Mouse (Mus musculus) forebrain, embryonic 15.5 days (tissue): ENCODE measurements around the gene Polr3h. TPM values are rescaled to one million over a fixed set of nuclear protein-coding genes. Genes with fewer than 3 reads are reported as not detected.

Experiments
- ATAC-seq: fragments of 200-750 bp; cut with Nextera tagmentation; replicated peaks from 2 replicates; pipeline ENCODE4 v1.8.0; 2017; ENCODE audit warnings: mild to moderate bottlenecking, moderate TSS enrichment, moderate library complexity
- H3K27ac ChIP-seq: fragments of 300-500 bp; sonication (generic); replicated peaks from 2 replicates; pipeline ENCODE4 v1.5.1; 2015; ENCODE audit warnings: mild to moderate bottlenecking, inconsistent platforms
- H3K27me3 ChIP-seq: fragments of 300-500 bp; sonication (generic); 2 replicates; pipeline ENCODE4 v1.6.1; 2015; ENCODE audit warnings: inconsistent platforms
- H3K36me3 ChIP-seq: fragments of 300-500 bp; sonication (generic); 2 replicates; pipeline ENCODE4 v1.6.1; 2015; ENCODE audit warnings: mild to moderate bottlenecking, inconsistent platforms
- H3K4me1 ChIP-seq: fragments of 300-500 bp; sonication (generic); 2 replicates; pipeline ENCODE4 v1.6.1; 2015; ENCODE audit warnings: inconsistent platforms
- H3K4me2 ChIP-seq: fragments of 300-500 bp; sonication (generic); replicated peaks from 2 replicates; pipeline ENCODE4 v1.6.1; 2015; ENCODE audit warnings: mild to moderate bottlenecking, inconsistent platforms
- H3K4me3 ChIP-seq: fragments of 300-500 bp; sonication (generic); 2 replicates; pipeline ENCODE4 v1.5.1; 2015; ENCODE audit warnings: mild to moderate bottlenecking, inconsistent platforms
- H3K9ac ChIP-seq: fragments of 300-500 bp; sonication (generic); replicated peaks from 2 replicates; pipeline ENCODE4 v1.6.1; 2015; ENCODE audit warnings: mild to moderate bottlenecking, inconsistent platforms
- H3K9me3 ChIP-seq: fragments of 300-500 bp; sonication (generic); 2 replicates; pipeline ENCODE4 v1.6.1; 2016; ENCODE audit warnings: inconsistent platforms
- WGBS: fragments of 180-500 bp; shearing (Covaris S2); methylation state at CpG from one replicate; pipeline ENCODE4 v1.1.7; 2015; ENCODE audit warnings: mixed read lengths; 5-methylcytosine and 5-hydroxymethylcytosine counted together
- polyA plus RNA-seq: library from polyadenylated mRNA; unstranded; fragments of >200 nt; fragmentation: Nextera tagmentation; extraction: Ambion mirVana; gene quantifications from 2 replicates; pipeline ENCODE4 v1.2.1, GENCODE M21; 2015

Gene Polr3h
- polyA plus RNA-seq, 1 experiment from 2014 or later = 89.8 TPM

DNA sequence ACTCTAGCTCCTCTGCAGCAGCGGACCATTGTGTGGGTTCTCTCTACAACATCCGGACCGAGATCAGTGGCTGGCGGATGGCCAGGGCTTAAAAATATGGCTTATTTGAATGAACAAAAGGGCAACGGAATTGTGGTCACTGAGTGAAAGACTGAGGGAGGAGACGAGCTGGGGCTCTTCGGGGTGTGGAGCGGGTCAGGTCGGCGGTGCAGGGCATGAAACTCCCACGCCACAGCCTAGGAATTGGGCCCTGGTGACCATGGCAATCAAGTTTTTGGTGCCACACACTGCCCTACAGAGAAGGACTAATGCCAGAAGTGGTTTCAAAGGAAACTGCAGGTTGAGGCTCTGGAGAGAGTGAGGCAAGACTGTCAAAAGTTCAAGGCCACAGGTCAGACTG, 2.2 kb upstream of the Polr3h start:
- no peaks in the 10 kb centered on the region for H3K27me3 ChIP-seq
- peaks cover 31% of the 10 kb centered on the region for H3K4me1 ChIP-seq
- no peaks in the 10 kb centered on the region for H3K9me3 ChIP-seq
- no peak overlapping the region for H3K9ac ChIP-seq
- H3K4me3 ChIP-seq = no peak overlapping the region
- no peak for ATAC-seq
- H3K36me3 ChIP-seq = no peaks in the 10 kb centered on the region; the same call in 1 of the 2 replicates
- peak overlapping the region; percentile 87 for H3K27ac ChIP-seq
- H3K4me2 ChIP-seq = no peak overlapping the region
- 24% methylated on average over 11 of the region's 11 CpGs for WGBS

DNA sequence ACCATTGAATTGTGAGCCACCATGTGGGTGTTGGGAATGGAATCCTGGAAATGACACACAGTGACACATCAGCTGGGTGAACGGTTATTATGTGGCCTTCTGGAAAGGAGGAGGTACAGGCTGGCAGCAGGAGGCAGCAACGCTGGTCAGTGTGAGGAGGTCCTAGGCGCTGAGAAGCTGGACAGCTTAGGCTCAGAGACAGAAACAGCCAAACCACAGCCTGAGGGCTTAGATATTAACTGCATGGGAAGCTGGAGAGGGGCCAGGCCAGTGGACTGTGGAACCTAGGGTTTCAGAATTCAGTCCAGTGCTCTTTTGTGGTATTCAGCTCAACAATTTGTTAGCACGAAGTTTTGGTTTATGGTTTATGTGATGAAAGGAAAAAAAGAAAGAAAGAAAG, 1.7 kb upstream of the Polr3h start:
- no peak for ATAC-seq
- H3K27ac ChIP-seq = peak overlapping the region; percentile 87
- H3K4me2 ChIP-seq = no peak overlapping the region
- no peaks in the 10 kb centered on the region; the same call in 1 of the 2 replicates for H3K36me3 ChIP-seq
- no peaks in the 10 kb centered on the region for H3K9me3 ChIP-seq
- WGBS = 26% methylated on average over 4 of the region's 4 CpGs
- no peaks in the 10 kb centered on the region for H3K27me3 ChIP-seq
- no peak overlapping the region for H3K4me3 ChIP-seq
- no peak overlapping the region for H3K9ac ChIP-seq
- H3K4me1 ChIP-seq = peaks cover 31% of the 10 kb centered on the region

DNA sequence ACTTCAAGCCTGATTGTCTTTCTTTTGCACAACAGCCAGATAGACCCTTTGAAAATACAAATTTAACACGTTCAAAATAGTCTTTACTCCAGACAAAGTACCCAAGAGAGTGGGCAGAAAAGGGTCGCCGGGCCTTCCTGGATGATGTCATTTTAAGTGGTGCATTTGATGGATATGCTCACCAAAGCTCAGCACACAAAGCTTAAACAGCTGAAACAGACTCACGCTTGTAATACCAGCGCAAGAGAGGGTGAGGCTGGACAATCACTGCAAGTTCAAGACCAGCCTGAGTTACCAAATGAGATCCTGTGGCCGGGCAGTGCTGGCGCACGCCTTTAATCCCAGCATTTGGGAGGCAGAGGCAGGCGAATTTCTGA, 394 bp upstream of the Polr3h start:
- no peaks in the 10 kb centered on the region for H3K9me3 ChIP-seq
- no peak overlapping the region for H3K9ac ChIP-seq
- H3K27ac ChIP-seq = peak overlapping the region; percentile 87
- peak overlapping the region; percentile 91 for H3K4me2 ChIP-seq
- H3K27me3 ChIP-seq = no peaks in the 10 kb centered on the region
- H3K4me3 ChIP-seq = peak overlapping the region; percentile 80
- ATAC-seq = peak; percentile 70; the same call in 1 of the 2 replicates
- peaks cover 39% of the 10 kb centered on the region for H3K4me1 ChIP-seq
- WGBS = 22% methylated on average over 9 of the region's 9 CpGs
- no peaks in the 10 kb centered on the region; the same call in 1 of the 2 replicates for H3K36me3 ChIP-seq

DNA sequence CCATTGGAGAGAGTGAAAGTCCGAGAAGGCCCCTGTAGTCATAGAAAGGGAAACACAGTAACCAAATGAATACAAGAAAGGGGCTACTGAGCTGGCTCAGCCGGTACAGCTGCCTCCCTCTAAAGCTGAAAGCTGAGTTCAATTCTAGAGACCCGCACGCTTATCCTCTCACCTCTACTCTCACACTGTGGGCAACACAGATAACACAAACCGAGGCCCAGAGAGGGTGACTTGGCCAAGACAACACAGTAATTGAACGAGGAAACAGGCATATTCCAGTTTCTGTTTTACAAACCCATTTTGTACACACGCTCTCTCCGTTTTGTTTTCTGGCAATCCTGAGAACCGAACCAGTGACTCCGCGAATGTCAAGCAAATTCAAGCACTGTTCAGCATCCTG, 1.1 kb downstream of the Polr3h start:
- 86% methylated on average over 11 of the region's 11 CpGs for WGBS
- no peak overlapping the region for H3K27ac ChIP-seq
- no peak for ATAC-seq
- peak overlapping the region; percentile 80 for H3K4me3 ChIP-seq
- H3K36me3 ChIP-seq = no peaks in the 10 kb centered on the region; the same call in 1 of the 2 replicates
- H3K27me3 ChIP-seq = no peaks in the 10 kb centered on the region
- peak overlapping the region; percentile 91 for H3K4me2 ChIP-seq
- no peaks in the 10 kb centered on the region for H3K9me3 ChIP-seq
- peaks cover 49% of the 10 kb centered on the region for H3K4me1 ChIP-seq
- 0 out of 2 replicates have a peak overlapping the region, but pooled peaks have one; percentile 77 for H3K9ac ChIP-seq

DNA sequence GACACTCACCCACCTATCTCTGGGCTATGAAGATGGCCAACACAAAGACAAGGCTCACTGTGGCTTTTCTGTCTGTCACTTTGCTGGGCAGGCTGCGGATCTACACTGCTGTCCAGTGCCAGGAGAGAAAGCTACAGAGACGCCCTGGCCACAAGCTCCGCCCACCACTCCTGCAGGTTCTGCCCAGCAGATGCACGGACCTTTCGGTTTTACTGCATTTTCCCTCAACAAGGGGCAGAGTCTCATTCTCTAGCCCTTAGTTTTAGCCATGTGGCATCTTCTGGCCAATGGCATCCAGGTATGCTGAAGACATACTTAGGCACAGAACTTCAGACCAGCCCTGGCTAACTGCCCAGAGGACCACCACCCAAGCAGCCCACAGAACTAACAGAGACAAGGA, 4.8 kb downstream of the Polr3h start:
- Histone ChIP-seq H3K27ac (peak overlapping the region; percentile 64), H3K4me1 (peaks cover 41% of the 10 kb centered on the region), H3K36me3 (peaks cover 12% of the 10 kb centered on the region), H3K9me3 (no peaks in the 10 kb centered on the region), H3K9ac (peak overlapping the region; percentile 11; the same call in 1 of the 2 replicates), H3K27me3 (no peaks in the 10 kb centered on the region), H3K4me3 (no peak overlapping the region), H3K4me2 (no peak overlapping the region)
- 68% methylated on average over 5 of the region's 5 CpGs for WGBS
- no peak for ATAC-seq

DNA sequence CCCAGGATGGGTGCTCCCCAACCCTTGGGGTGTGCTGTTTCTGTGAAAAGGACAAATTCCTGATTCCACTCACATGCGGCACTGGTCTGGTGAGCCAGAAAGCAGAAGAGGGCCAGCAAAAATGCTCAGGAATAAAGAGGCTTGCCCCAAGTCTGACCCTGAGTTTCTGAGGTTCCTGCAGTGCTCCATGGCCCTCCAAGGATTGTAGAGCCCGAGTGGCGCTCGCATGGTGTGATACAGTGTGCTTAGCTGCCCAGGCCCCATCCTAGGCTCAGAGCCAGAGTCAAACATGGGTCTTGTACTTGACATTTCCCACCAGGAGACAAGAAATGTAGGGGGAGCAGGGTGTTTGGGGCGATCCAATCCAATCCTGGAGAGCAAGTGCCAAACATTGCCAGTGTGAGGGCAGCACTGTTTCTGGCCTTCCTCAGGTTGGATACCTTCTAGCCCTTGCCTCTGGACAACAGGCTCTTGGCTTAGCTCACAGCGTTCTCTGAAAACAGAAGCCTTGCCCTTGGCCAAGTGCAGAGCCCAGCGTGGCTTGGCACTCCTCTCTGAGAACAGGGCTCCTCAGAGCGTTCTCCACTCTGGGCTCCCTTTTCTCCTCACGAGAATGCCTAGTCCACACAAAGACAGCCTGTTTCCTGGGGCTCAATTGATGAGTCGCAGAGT, 5.4 kb downstream of the Polr3h start:
- no peak for ATAC-seq

DNA sequence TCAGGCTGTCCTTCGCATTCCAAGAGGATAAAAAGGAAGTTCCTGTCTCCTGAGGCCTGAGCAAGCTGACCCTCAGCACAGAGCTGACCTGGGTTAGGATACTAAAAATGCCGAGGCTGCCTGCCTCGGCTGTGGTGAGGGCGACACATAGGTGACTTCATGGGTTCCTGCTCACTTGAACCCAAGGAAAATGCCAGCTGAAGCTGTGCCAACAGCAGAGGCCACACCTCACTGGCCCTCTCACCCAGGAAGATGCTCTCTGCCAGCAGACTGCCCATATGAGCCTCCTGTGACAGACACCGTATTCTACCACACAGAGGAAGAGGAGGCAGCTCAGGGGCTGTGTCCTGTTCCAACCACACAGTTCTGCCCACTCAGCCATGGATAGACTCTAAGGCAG, 7.0 kb downstream of the Polr3h start:
- Histone ChIP-seq H3K4me2 (no peak overlapping the region), H3K9ac (no peak overlapping the region), H3K36me3 (peaks cover 32% of the 10 kb centered on the region), H3K27me3 (no peaks in the 10 kb centered on the region), H3K9me3 (no peaks in the 10 kb centered on the region), H3K4me3 (no peak overlapping the region), H3K27ac (no peak overlapping the region), H3K4me1 (peaks cover 25% of the 10 kb centered on the region)
- ATAC-seq = no peak
- WGBS = 84% methylated on average over 5 of the region's 5 CpGs

More for the DNA sequence above, 5.4 kb downstream of the Polr3h start:
- H3K4me2 ChIP-seq = no peak overlapping the region
- no peaks in the 10 kb centered on the region for H3K9me3 ChIP-seq
- no peak overlapping the region for H3K9ac ChIP-seq
- H3K27ac ChIP-seq = peak overlapping the region; percentile 64
- H3K36me3 ChIP-seq = peaks cover 18% of the 10 kb centered on the region
- peaks cover 41% of the 10 kb centered on the region for H3K4me1 ChIP-seq
- H3K27me3 ChIP-seq = no peaks in the 10 kb centered on the region
- H3K4me3 ChIP-seq = no peak overlapping the region
- 70% methylated on average over 10 of the region's 10 CpGs for WGBS

DNA sequence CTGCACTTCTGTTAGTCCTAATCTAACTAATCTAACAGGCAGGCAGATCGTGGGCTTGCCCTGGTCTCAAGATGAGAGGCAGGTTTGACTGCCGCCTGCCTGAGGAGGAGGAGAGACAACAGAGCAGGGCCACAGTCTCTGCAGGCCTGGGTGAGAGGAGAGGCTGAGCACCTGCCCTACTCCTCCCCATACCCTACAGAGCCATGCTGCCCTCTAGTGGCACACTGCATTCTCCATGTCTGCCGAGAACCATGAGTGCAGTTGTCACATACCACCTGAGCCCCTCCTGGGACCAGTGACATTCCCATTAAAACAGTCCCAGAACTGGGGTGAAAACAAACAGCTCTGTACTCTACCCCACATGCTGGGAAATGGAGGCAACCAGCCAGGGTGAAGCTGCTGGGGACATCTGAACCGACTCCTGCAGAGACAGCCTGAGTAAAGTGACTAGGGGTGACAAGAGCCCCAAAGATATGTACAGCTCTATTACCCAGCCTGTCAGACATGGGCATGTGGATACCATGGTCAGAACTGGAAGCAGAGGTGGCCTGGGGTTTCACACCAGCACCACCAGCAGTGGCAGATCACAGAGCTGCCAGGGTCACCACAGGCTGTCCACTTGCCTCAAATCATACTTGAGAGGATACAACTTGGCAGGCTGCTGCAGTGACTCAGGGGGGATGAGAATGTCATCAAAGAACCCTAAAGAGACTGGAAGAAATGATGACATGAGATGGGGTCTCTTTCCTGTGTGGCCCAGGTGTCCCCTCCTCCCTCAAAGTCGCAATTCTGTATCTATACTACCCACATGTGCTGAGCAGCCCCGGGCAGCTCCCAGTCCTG, 8.2 kb downstream of the Polr3h start:
- H3K4me3 ChIP-seq = no peak overlapping the region
- 58% methylated on average over 6 of the region's 6 CpGs for WGBS
- H3K9ac ChIP-seq = no peak overlapping the region
- H3K4me2 ChIP-seq = no peak overlapping the region
- H3K27ac ChIP-seq = no peak overlapping the region
- peaks cover 44% of the 10 kb centered on the region for H3K36me3 ChIP-seq
- no peaks in the 10 kb centered on the region for H3K9me3 ChIP-seq
- peaks cover 18% of the 10 kb centered on the region for H3K4me1 ChIP-seq
- no peaks in the 10 kb centered on the region for H3K27me3 ChIP-seq
- ATAC-seq = 0 out of 2 replicates have a peak, but pooled peaks have one; percentile 46

DNA sequence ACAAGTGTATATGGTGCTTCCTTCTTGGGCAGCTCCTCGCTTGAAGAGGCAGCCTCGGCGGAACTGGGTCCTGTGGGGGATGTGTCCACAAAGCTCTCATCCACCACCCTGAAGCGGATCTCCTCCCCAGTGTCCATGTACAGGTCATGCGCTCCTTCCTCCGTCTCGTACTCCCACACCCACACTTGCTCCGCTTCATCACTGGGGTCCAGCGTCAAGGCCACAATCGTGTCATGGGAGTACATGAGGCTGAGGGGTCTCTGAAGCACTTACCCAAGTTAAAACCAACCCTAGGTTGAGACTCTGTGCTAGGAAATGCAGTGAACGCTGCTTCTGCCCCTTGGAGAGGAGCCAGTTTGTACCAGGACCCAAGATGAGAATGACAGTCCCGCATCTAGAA, 8.8 kb downstream of the Polr3h start:
- peaks cover 51% of the 10 kb centered on the region for H3K36me3 ChIP-seq
- H3K27me3 ChIP-seq = no peaks in the 10 kb centered on the region
- no peak overlapping the region for H3K4me2 ChIP-seq
- H3K4me1 ChIP-seq = peaks cover 15% of the 10 kb centered on the region
- no peak overlapping the region for H3K4me3 ChIP-seq
- no peak overlapping the region for H3K27ac ChIP-seq
- 90% methylated on average over 12 of the region's 12 CpGs for WGBS
- no peak for ATAC-seq
- H3K9me3 ChIP-seq = no peaks in the 10 kb centered on the region
- H3K9ac ChIP-seq = no peak overlapping the region

DNA sequence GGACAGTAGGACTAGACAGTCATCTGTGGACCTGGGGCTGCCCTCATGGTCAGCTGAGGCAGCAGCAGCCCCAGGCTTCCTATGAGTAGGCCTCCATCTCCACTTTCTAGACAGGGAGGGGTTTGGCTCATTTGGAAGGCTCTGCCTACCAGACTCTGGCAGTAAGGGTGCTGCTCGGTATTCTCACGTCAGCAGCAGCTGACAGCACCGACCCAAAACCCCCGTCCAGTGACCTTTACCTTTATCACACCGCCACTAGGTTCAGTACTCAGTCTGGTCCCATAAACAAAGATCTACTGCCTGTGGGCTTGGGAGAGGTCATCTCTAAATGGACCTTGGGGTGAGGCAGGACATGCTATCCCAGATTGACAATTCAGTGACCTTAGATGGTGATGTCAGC, 10.4 kb downstream of the Polr3h start:
- Histone ChIP-seq H3K27me3 (no peaks in the 10 kb centered on the region), H3K4me3 (no peak overlapping the region), H3K4me1 (peaks cover 2% of the 10 kb centered on the region; the same call in 1 of the 2 replicates), H3K27ac (no peak overlapping the region), H3K9ac (no peak overlapping the region), H3K36me3 (peaks cover 66% of the 10 kb centered on the region), H3K9me3 (no peaks in the 10 kb centered on the region), H3K4me2 (no peak overlapping the region)
- no peak for ATAC-seq
- 85% methylated on average over 5 of the region's 5 CpGs for WGBS

DNA sequence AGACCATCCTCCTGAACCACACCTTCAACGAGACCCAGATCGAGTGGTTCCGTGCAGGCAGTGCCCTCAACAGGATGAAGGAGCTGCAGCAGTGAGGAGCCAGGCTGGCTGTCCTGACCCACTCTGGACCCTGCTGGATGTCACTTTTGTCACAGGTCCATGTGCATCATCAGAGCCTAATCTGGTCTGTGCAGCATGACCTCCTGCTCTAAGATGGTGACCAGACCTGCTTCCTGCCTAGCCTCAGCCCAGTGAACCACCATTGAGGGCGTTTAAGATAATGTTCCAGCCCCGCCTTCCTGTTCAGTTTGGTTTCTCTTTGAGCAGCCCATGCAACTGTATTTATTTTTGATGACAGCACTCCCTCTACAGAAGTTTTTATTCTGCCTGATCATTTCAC, 11.4 kb downstream of the Polr3h start:
- ATAC-seq = no peak
- Histone ChIP-seq H3K9me3 (no peaks in the 10 kb centered on the region), H3K36me3 (peaks cover 76% of the 10 kb centered on the region)

DNA sequence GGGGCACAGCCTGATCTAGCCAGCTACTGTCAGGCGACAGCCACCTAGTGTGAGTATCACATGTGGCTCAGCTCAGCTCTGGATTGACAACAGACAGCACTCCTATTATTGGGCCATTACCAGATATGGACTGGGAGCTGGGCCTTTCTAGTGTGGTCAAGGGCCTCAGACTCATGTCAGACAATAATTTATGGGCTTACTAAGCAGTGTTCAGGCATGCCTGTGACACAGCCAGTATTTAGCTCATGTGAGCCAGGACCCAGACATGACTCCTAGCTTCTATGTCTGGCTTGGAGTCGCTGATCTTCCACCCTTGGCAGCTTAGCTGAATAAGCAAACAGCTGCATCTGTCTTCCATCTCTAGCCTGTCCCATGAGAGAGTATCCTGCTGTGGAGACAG, 13.5 kb downstream of the Polr3h start:
- Histone ChIP-seq H3K9me3 (no peaks in the 10 kb centered on the region), H3K9ac (no peak overlapping the region), H3K4me3 (no peak overlapping the region), H3K4me1 (no peaks in the 10 kb centered on the region), H3K27ac (no peak overlapping the region), H3K27me3 (no peaks in the 10 kb centered on the region), H3K4me2 (no peak overlapping the region), H3K36me3 (peaks cover 97% of the 10 kb centered on the region)
- ATAC-seq = no peak
- WGBS = 85% methylated on average over 2 of the region's 2 CpGs

More for the DNA sequence above, 11.4 kb downstream of the Polr3h start:
- no peak overlapping the region for H3K4me3 ChIP-seq
- H3K4me2 ChIP-seq = no peak overlapping the region
- no peak overlapping the region for H3K27ac ChIP-seq
- no peaks in the 10 kb centered on the region for H3K27me3 ChIP-seq
- no peaks in the 10 kb centered on the region for H3K4me1 ChIP-seq
- 86% methylated on average over 5 of the region's 5 CpGs for WGBS
- no peak overlapping the region for H3K9ac ChIP-seq
